Mouse (Mus musculus) left cerebral cortex, postnatal 25 days (tissue): Measurements from ENCODE around the gene Sod3. TPM values are rescaled to one million over a fixed set of nuclear protein-coding genes. Genes with fewer than 3 reads are reported as not detected.

Experiments
- total RNA-seq, 2 experiments: library from RNA; stranded (reverse); gene quantifications; 2 replicates each; pipeline ENCODE4 v1.2.3; 2021

The Sod3 gene
- total RNA-seq, 2 experiments from 2014 or later: 6.9 to 8.6 TPM

Other genes with a start within 250 kb of the Sod3 start
- gene Dhx15, start 173.3 kb upstream of the Sod3 start, total RNA-seq: 10 to 100 TPM; 86.2 to 89.6 TPM
- gene Ccdc149, start 107.7 kb downstream of the Sod3 start, total RNA-seq: 10 to 100 TPM; 51.4 to 58.7 TPM
- gene Lgi2, start 202.7 kb downstream of the Sod3 start, total RNA-seq: 10 to 100 TPM; 44.6 to 57.0 TPM